Comparison of ENCODE assay signal across 9 mouse cellular contexts in genomic region chr14:104610378-104610777, GRCm38 (mm10).
DNase-seq lines count a peak whose midpoint lies in the region; ATAC-seq and TF ChIP-seq lines count a peak whose summit lies in the region.
"Had no signal": no experiment of that assay in that cellular context is flagged by ENCODE, and none has a peak within 500 bp of the region (broad histone marks: within the 10 kb centered on the region; RNA-seq: fewer than 3 reads in every experiment).

No protein-coding gene starts in this region.

- no peaks in the 10 kb centered on the region for H3K36me3 ChIP-seq in thymus, adult 2 months (ENCODE audit: control insufficient read depth, insufficient read depth, low read length)

- TF ChIP-seq POLR2A in cerebellum, adult 2 months (IDR thresholded peaks at IDR 0.05; ENCODE audit: borderline replicate concordance, insufficient read depth, low read length): no peak
- TF ChIP-seq POLR2A in thymus, adult 2 months (IDR thresholded peaks at IDR 0.05; ENCODE audit: control insufficient read depth, extremely low read depth, insufficient read depth, low read length, poor library complexity): no peak

- H3K4me1 ChIP-seq in cerebellum, adult 2 months (ENCODE audit: control insufficient read depth, insufficient read depth, low read length): no peaks in the 10 kb centered on the region
- H3K4me1 ChIP-seq in thymus, adult 2 months (replicated peaks; ENCODE audit: control insufficient read depth, insufficient read depth, low read length): no peaks in the 10 kb centered on the region

- WGBS in cerebellum, adult 2 months: 30% methylated on average over 4 of the region's 4 CpGs
- WGBS in thymus, adult 2 months: 74% methylated on average over 4 of the region's 4 CpGs

- no peaks in the 10 kb centered on the region for H3K27me3 ChIP-seq in cerebellum, adult 2 months (ENCODE audit: control insufficient read depth, insufficient read depth, low read length)
- no peaks in the 10 kb centered on the region for H3K27me3 ChIP-seq in thymus, adult 2 months (ENCODE audit: control insufficient read depth, insufficient read depth, low read length)

- ATAC-seq in inflammation-experienced regulatory T-cells, adult 6 months: no peak
- ATAC-seq: forebrain, embryonic 16.5 days had no signal

- DNase-seq in cerebellum, adult 2 months: no peak
- no peak for DNase-seq in cerebellum, adult 11-12 months
- peak in 1 of 2 experiments; percentile 11 for DNase-seq in layer of hippocampus, adult 2 months (ENCODE audit: low spot score in 2 of 2)
- DNase-seq in layer of hippocampus, adult 9-10 months (ENCODE audit: low spot score): no peak
- peak; percentile 7 for DNase-seq in ES-CJ7 (ENCODE audit: low read depth, low spot score)
- peak; percentile 47 for DNase-seq in gastrocnemius, postnatal 10 days
- DNase-seq in thymus, adult 2 months: no peak

- H3K4me3 ChIP-seq in cerebellum, adult 2 months (replicated peaks; ENCODE audit: insufficient read depth, low read depth, low read length): no peak overlapping the region
- H3K4me3 ChIP-seq in layer of hippocampus, adult 2 months: no peak overlapping the region
- no peak overlapping the region for H3K4me3 ChIP-seq in thymus, adult 2 months (ENCODE audit: control insufficient read depth, insufficient read depth, low read length)

- H3K27ac ChIP-seq in cerebellum, adult 2 months (ENCODE audit: insufficient read depth, low read length): no peak overlapping the region
- no peak overlapping the region for H3K27ac ChIP-seq in layer of hippocampus, adult 2 months
- no peak overlapping the region for H3K27ac ChIP-seq in thymus, adult 2 months (ENCODE audit: control insufficient read depth, insufficient read depth, low read length)

- TF ChIP-seq CTCF in cerebellum, adult 2 months (IDR thresholded peaks at IDR 0.05; ENCODE audit: borderline replicate concordance, insufficient read depth, low read depth, low read length): peak; percentile 15; the same call in 1 of the 2 replicates
- TF ChIP-seq CTCF in layer of hippocampus, adult 2 months (conservative IDR thresholded peaks at IDR 0.05): peak; percentile 71
- no peak for TF ChIP-seq CTCF in thymus, adult 2 months (IDR thresholded peaks at IDR 0.05; ENCODE audit: borderline replicate concordance, control insufficient read depth, extremely low read depth, insufficient read depth, low read length, poor library complexity)

Comparison
In these comparisons a context has a peak if more than half of its experiments do, and no peak if none do; other contexts are left out.
1. DNase-seq: peak in ES-CJ7 (single experiment) and gastrocnemius, postnatal 10 days (single experiment); none in cerebellum, adult 2 months (0 of 2), cerebellum, adult 11-12 months (single experiment), layer of hippocampus, adult 9-10 months (single experiment) and thymus, adult 2 months (single experiment).